Mouse (Mus musculus) stomach, postnatal 0 days (tissue): ENCODE results near the gene Dst. TPM values are rescaled to one million over a fixed set of nuclear protein-coding genes. Genes with fewer than 3 reads are reported as not detected.
A peak's percentile ranks its signal among the peaks of the same experiment; 100 is the strongest.

Experiments
- ATAC-seq: fragments of 200-750 bp; cut with Nextera tagmentation; 2 replicates; pipeline ENCODE4 v1.8.0; 2017; ENCODE audit not compliant: low FRiP score, low TSS enrichment
- DNase-seq: peaks from one replicate; pipeline ENCODE4 v3.0.0-alpha.2; 2016; ENCODE audit warnings: low spot score
- H3K27ac ChIP-seq: fragments of 300-500 bp; sonication (generic); replicated peaks from 2 replicates; pipeline ENCODE4 v1.5.1; 2014; ENCODE audit warnings: mild to moderate bottlenecking, control low read depth
- H3K27me3 ChIP-seq: fragments of 300-500 bp; sonication (generic); 2 replicates; pipeline ENCODE4 v1.6.1; 2014; ENCODE audit warnings: low read length; ENCODE audit not compliant: control insufficient read depth, insufficient read depth
- H3K36me3 ChIP-seq: fragments of 300-500 bp; sonication (generic); 2 replicates; pipeline ENCODE4 v1.6.1; 2014; ENCODE audit warnings: low read length, mixed read lengths; ENCODE audit not compliant: control insufficient read depth, insufficient read depth
- H3K4me1 ChIP-seq: fragments of 300-500 bp; sonication (generic); replicated peaks from 2 replicates; pipeline ENCODE4 v1.6.1; 2014; ENCODE audit warnings: antibody characterized with exemption; ENCODE audit not compliant: control insufficient read depth, insufficient read depth
- H3K4me2 ChIP-seq: fragments of 300-500 bp; sonication (generic); replicated peaks from 2 replicates; pipeline ENCODE4 v1.6.1; 2014; ENCODE audit warnings: low read depth, mild to moderate bottlenecking, control low read depth, moderate library complexity
- H3K4me3 ChIP-seq: fragments of 300-500 bp; sonication (generic); 2 replicates; pipeline ENCODE4 v1.5.1; 2014; ENCODE audit warnings: low read depth, low read length, control low read depth
- H3K9ac ChIP-seq: fragments of 300-500 bp; sonication (generic); 2 replicates; pipeline ENCODE4 v1.6.1; 2014; ENCODE audit warnings: mild to moderate bottlenecking, low read length, control low read depth, mixed read lengths
- H3K9me3 ChIP-seq: fragments of 300-500 bp; sonication (generic); 2 replicates; pipeline ENCODE4 v1.6.1; 2016; ENCODE audit warnings: low read length; ENCODE audit not compliant: control insufficient read depth
- CTCF ChIP-seq: IDR thresholded peaks from 2 replicates; pipeline ENCODE4 v1.5.1; 2016; ENCODE audit warnings: antibody characterized with exemption, low read depth, mild to moderate bottlenecking, moderate library complexity
- EP300 ChIP-seq: optimal IDR thresholded peaks from 2 replicates; pipeline ENCODE3; 2016; ENCODE audit warnings: antibody characterized with exemption
- WGBS: fragments of 180-500 bp; shearing (Covaris S2); extraction: QIAGEN DNeasy Blood & Tissue Kit; methylation state at CpG from one replicate; pipeline ENCODE4 v1.1.7; 2014; 5-methylcytosine and 5-hydroxymethylcytosine counted together
- polyA plus RNA-seq: library from polyadenylated mRNA; unstranded; fragments of >200 nt; fragmentation: Nextera tagmentation; extraction: Ambion mirVana; gene quantifications from 2 replicates; pipeline ENCODE4 v1.2.1, GENCODE M21; 2015

Gene Dst
- polyA plus RNA-seq, 1 experiment from 2014 or later, result 16.4 TPM

DNA sequence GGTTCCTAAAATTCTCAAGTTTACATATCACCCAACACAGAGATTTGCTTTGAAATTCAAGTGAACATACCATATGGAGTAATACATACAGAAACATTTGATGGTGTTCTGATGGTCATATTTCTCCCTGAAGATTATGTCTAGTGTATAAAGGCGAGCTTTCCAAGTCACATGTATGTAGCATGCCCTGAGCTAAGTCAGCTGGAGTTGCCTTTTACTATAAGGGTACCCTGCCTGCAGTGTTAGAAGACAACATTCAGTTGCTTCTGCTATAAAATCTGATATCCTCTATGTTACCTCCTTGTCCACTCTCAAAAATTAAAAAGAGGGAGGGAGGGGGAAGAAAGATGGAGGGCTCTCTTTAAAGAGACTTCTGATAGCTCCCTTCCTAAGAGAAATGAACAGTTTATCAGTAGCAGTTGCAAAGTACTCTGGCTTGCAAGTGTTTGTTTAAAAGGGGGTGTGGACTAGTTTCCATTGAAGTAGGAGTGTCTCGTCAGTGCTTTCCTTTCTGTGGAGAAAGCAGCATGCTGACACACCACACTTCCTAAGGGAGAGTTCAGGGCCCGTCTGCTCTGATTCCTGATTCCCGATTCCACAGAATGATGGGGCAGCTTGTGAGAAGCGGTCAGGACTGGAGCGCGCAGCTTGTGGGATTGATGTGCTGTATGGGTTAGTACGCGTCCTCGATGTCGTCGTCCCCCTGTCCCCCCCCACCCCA lies 168.8 kb downstream of the Dst start:
- no peaks in the 10 kb centered on the region for H3K9me3 ChIP-seq
- peaks cover 4% of the 10 kb centered on the region; the same call in 1 of the 2 replicates for H3K4me1 ChIP-seq
- H3K4me3 ChIP-seq, result 0 out of 2 replicates have a peak overlapping the region, but pooled peaks have one; percentile 4
- no peaks in the 10 kb centered on the region for H3K36me3 ChIP-seq
- 7% methylated on average over 12 of the region's 12 CpGs for WGBS
- ATAC-seq (peak; percentile 89), DNase-seq (peak; percentile 47)
- H3K4me2 ChIP-seq, result peak overlapping the region; percentile 38
- no peak overlapping the region for H3K27ac ChIP-seq
- no peaks in the 10 kb centered on the region for H3K27me3 ChIP-seq
- TF ChIP-seq EP300 (no peak), CTCF (no peak)
- no peak overlapping the region; the same call in 1 of the 2 replicates for H3K9ac ChIP-seq

DNA sequence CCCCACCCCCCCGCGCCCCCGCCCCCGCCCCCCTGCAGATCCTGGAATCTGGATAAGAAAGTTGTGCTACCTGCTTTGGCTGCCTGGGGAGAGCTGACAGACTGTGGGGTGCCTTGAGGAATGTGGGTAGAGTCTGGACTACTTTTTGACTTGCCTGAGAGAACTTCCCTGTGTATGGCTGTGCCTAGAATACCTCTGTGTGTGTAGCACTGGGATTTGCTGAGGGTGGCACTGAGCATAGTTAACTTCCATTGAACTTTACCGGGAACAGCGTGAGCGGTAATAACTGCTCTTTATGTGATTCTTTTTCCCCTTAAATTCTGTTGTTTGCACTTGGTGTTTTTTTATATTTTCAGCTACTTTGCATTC lies 169.4 kb downstream of the Dst start:
- ATAC-seq (peak; percentile 89), DNase-seq (no peak)
- H3K4me2 ChIP-seq, result peak overlapping the region; percentile 38
- H3K9ac ChIP-seq, result no peak overlapping the region
- no peaks in the 10 kb centered on the region for H3K9me3 ChIP-seq
- 16% methylated on average over 7 of the region's 7 CpGs for whole genome bisulfite sequencing
- H3K36me3 ChIP-seq, result no peaks in the 10 kb centered on the region
- H3K4me1 ChIP-seq, result peaks cover 4% of the 10 kb centered on the region; the same call in 1 of the 2 replicates
- H3K27me3 ChIP-seq, result no peaks in the 10 kb centered on the region
- no peak overlapping the region for H3K27ac ChIP-seq
- 0 out of 2 replicates have a peak overlapping the region, but pooled peaks have one; percentile 4 for H3K4me3 ChIP-seq
- TF ChIP-seq EP300, result no peak
- no peak for TF ChIP-seq CTCF

DNA sequence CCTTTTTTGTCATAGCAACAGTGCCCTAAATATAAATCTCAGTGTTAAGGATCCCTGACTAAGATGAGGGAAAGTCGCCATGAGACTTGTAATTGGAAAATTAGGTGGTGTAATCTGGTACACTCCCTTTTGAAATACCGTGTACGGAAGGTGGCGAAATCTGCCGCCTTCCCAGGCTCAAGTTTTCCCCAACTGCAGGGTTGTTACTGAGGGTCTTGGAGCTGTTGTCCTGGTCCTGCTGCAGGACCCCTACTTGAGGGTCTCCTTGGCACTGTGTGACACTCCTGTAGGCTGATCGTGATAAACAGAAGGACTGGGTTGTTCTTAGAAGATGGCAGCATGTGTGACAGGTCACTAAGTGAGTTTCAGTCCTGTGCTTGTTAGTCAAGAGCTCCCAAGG lies 169.9 kb downstream of the Dst start:
- no peaks in the 10 kb centered on the region for H3K9me3 ChIP-seq
- H3K36me3 ChIP-seq, result no peaks in the 10 kb centered on the region
- ATAC-seq (no peak), DNase-seq (no peak)
- H3K4me3 ChIP-seq, result no peak overlapping the region
- H3K4me2 ChIP-seq, result no peak overlapping the region
- H3K9ac ChIP-seq, result no peak overlapping the region
- peaks cover 4% of the 10 kb centered on the region; the same call in 1 of the 2 replicates for H3K4me1 ChIP-seq
- TF ChIP-seq CTCF, result no peak
- TF ChIP-seq EP300, result no peak
- no peak overlapping the region for H3K27ac ChIP-seq
- 77% methylated on average over 6 of the region's 6 CpGs for WGBS
- H3K27me3 ChIP-seq, result no peaks in the 10 kb centered on the region

DNA sequence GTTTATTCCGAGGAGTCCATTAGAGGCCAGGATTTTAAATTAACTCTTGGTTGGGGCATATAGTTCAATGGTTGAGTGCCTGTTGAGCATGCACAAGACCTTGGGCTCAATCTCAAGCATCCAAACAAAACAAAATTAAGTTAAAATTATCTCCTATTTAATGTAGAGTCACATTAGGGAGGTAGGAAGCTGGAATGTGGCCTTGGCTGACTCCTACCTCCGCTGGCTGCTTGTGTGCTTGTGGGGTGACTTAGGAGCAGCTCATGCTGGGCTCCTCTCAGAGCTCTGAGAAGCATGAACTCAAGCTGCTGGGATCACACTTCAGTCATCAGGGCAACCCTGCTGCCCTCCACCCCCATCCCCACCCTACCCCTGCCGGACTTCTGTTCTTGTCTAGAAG lies 181.0 kb downstream of the Dst start:
- ATAC-seq (no peak), DNase-seq (no peak)
- 90% methylated on average over 3 of the region's 3 CpGs for WGBS
- Histone ChIP-seq H3K4me3 (no peak overlapping the region), H3K27me3 (no peaks in the 10 kb centered on the region), H3K27ac (no peak overlapping the region), H3K4me1 (no peaks in the 10 kb centered on the region), H3K9me3 (no peaks in the 10 kb centered on the region), H3K36me3 (no peaks in the 10 kb centered on the region), H3K4me2 (no peak overlapping the region), H3K9ac (no peak overlapping the region)
- TF ChIP-seq EP300, result no peak
- TF ChIP-seq CTCF, result no peak

DNA sequence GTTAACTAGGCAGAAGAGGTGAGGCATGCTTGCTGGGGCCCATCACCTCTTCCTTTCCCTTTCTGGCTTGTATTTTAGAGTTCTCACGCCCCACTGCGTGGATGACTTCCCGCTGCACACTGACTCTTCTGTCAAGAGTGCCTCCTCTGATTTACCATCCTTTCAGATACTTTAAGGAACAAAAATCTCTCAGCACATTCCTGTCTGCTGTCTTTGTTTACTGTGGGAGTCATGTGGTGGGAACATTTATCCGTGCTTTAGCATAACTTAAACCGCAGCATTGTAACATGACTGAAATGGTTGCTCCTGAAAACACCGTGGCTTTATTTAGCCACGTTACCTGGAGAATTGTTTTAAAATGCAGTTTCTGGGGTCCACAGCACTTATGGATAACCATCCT lies 182.7 kb downstream of the Dst start:
- H3K4me1 ChIP-seq, result no peaks in the 10 kb centered on the region
- no peaks in the 10 kb centered on the region for H3K9me3 ChIP-seq
- TF ChIP-seq CTCF (no peak), EP300 (no peak)
- H3K27ac ChIP-seq, result no peak overlapping the region
- WGBS, result 42% methylated on average over 7 of the region's 7 CpGs
- H3K4me3 ChIP-seq, result no peak overlapping the region
- H3K36me3 ChIP-seq, result no peaks in the 10 kb centered on the region
- H3K27me3 ChIP-seq, result no peaks in the 10 kb centered on the region
- no peak overlapping the region for H3K9ac ChIP-seq
- no peak for DNase-seq
- ATAC-seq, result no peak
- no peak overlapping the region for H3K4me2 ChIP-seq

DNA sequence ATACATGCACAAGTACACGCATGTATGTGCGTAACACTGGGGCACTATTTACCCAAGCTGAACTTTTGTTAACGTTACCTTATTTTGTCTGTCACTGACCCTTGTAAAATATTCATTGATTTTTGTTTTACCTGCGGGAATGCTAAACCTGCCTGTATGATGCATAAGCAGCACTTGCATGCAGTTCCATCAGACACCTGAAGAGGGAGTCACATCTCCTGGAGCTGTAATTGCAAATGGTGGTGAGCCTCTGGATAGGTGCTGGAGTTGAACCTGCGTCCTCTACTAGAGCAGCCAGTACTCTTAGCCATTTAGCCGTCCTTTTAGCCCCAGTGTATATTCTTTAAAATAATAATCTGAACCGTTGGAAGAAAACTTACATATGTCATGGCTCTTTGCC lies 185.6 kb downstream of the Dst start:
- no peak overlapping the region for H3K9ac ChIP-seq
- peak; percentile 41 for TF ChIP-seq CTCF
- TF ChIP-seq EP300, result no peak
- no peak overlapping the region for H3K27ac ChIP-seq
- H3K4me3 ChIP-seq, result no peak overlapping the region
- H3K27me3 ChIP-seq, result no peaks in the 10 kb centered on the region
- DNase-seq (no peak), ATAC-seq (no peak)
- 93% methylated on average over 7 of the region's 7 CpGs for WGBS
- no peaks in the 10 kb centered on the region for H3K4me1 ChIP-seq
- no peaks in the 10 kb centered on the region for H3K36me3 ChIP-seq
- no peak overlapping the region for H3K4me2 ChIP-seq
- no peaks in the 10 kb centered on the region for H3K9me3 ChIP-seq
